Mouse (Mus musculus): ENCODE data around the gene Ctf2. TPM values are rescaled to one million over a fixed set of nuclear protein-coding genes. Genes with fewer than 3 reads are reported as not detected.

Gene Ctf2
- polyA plus RNA-seq, 1 experiment from 2014 or later, result not detected

DNA sequence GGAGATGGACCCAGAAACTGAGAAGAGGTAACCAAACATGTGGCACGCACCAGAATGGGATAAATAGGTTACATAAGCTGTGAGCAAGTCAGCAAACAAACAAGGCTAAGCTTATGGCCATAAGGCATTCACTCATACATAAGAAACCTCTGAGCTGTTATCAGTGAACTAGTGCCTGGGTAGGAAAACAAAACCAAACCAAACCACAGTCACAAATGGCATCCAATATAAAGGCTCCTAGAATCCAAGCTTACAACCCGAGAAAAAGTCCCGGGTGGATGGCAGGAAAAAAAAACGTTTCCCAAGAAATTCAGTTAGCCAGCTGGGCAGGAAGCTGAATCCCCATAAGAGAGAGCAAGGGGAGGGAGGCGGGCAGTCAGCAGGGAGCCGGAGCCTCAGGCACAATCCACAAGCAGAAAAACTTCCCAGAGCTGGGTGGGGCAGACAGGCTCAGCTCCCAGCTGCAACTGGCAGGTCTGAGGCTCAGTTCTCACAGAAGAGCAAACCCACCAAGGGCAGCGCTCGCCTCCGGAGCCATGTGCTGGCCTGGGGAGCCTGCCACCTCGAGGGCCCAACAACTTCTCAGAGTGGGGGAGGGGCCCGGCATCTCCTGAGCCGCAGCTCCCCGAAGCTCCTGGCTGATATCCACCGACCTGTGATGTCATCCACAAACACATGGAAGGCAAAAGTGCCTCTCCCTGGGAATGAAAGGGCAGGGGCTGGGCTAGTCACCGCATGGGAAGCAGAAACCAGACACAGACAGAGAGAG lies 40.6 kb downstream of the Ctf2 start:
- H3K27ac ChIP-seq (ENCODE audit: low read depth, low read length), result peak overlapping the region; percentile 96
- WGBS (ENCODE audit: insufficient replicate concordance), result 4% methylated on average over 15 of the region's 15 CpGs

GRCm38 (mm10) chr7:127689626-127690280 lies 42.2 kb downstream of the Ctf2 start:
- no peak for ATAC-seq (replicated peaks; ENCODE audit: insufficient number of reproducible peaks, low FRiP score, low TSS enrichment)
- H3K27ac ChIP-seq (ENCODE audit: low read depth, low read length), result peak overlapping the region; percentile 31; the same call in 1 of the 2 replicates
- no peak overlapping the region; the same call in 1 of the 2 replicates for H3K4me2 ChIP-seq
- no peaks in the 10 kb centered on the region for H3K36me3 ChIP-seq (ENCODE audit: control insufficient read depth, insufficient read depth, low read length)
- H3K4me1 ChIP-seq (ENCODE audit: control insufficient read depth, insufficient read depth, low read length), result peaks cover 24% of the 10 kb centered on the region
- 55% methylated on average over 9 of the region's 9 CpGs for WGBS (ENCODE audit: insufficient replicate concordance)
- no peak overlapping the region for H3K4me3 ChIP-seq (ENCODE audit: low read depth, low read length)
- H3K9me3 ChIP-seq (replicated peaks; ENCODE audit: control insufficient read depth, low read length), result no peaks in the 10 kb centered on the region
- H3K27me3 ChIP-seq (ENCODE audit: control insufficient read depth, insufficient read depth, low read length), result no peaks in the 10 kb centered on the region; the same call in 1 of the 2 replicates
- H3K9ac ChIP-seq (ENCODE audit: low read depth, low read length), result no peak overlapping the region

More for the DNA sequence above, 40.6 kb downstream of the Ctf2 start:
- H3K9me3 ChIP-seq (replicated peaks; ENCODE audit: control insufficient read depth, low read length), result no peaks in the 10 kb centered on the region
- H3K27me3 ChIP-seq (ENCODE audit: control insufficient read depth, insufficient read depth, low read length), result no peaks in the 10 kb centered on the region
- H3K9ac ChIP-seq (ENCODE audit: low read depth, low read length), result peak overlapping the region; percentile 68
- H3K4me2 ChIP-seq, result peak overlapping the region; percentile 69
- peak overlapping the region; percentile 38 for H3K4me3 ChIP-seq (ENCODE audit: low read depth, low read length)
- H3K36me3 ChIP-seq (ENCODE audit: control insufficient read depth, insufficient read depth, low read length), result no peaks in the 10 kb centered on the region
- peaks cover 20% of the 10 kb centered on the region for H3K4me1 ChIP-seq (ENCODE audit: control insufficient read depth, insufficient read depth, low read length)
- ATAC-seq (replicated peaks; ENCODE audit: insufficient number of reproducible peaks, low FRiP score, low TSS enrichment), result peak; percentile 74

DNA sequence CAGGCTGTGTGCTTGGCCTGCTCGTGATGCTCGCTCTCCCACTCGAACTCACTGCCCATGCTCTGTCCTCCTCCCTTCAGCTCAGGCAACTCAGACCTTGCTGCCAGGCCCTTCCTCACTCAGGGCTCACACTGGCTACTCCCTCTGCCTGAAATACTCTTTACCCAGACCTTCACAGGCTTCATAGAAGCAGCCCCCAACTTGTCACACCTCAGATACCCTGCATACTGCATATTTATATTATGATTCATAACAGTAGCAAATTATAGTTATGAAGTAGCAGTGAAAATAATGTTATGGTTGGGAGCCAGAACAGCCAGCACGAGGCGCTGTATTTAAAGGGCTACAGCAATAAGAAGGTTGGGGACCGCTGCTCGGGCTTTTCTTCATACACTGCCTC lies 43.0 kb downstream of the Ctf2 start:
- 88% methylated on average over 7 of the region's 7 CpGs for WGBS (ENCODE audit: insufficient replicate concordance)

DNA sequence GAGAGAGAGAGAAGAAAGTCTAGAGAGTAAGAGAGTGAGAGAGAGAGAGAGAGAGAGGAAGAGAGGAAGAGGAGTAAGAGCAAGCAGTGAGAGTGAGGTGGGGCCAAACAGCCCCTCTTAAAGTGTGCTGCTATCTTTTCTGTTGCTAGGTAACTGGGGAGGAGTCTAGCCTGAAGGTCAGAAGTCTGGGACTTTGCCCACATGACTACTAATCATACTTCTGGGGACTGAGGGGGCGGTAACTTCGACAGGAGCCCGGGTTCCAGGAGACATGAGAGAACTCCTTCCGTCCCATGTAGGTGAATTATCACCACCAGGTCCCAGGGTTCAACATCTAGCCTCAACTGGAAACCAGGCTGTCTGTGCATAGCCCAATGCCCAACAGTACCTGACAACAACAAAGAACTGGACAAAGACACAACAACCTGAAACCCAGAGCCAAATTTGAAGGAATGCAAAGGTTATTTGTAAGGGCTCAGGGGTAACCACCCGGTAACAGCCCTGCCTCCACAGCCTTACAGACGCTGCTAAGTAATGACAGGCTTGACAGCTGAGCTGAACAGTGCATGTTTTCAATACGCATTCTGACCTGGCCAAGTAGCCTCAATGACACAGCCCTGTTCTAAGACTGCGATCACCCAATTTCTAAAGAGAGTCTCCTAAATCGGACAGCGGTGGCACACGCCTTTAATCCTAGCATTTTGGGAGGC lies 45.1 kb downstream of the Ctf2 start:
- no peaks in the 10 kb centered on the region for H3K36me3 ChIP-seq (ENCODE audit: control insufficient read depth, insufficient read depth, low read length)
- H3K9ac ChIP-seq (ENCODE audit: low read depth, low read length), result no peak overlapping the region
- H3K27ac ChIP-seq (ENCODE audit: low read depth, low read length), result no peak overlapping the region
- H3K9me3 ChIP-seq (replicated peaks; ENCODE audit: control insufficient read depth, low read length), result no peaks in the 10 kb centered on the region
- H3K27me3 ChIP-seq (ENCODE audit: control insufficient read depth, insufficient read depth, low read length), result no peaks in the 10 kb centered on the region; the same call in 1 of the 2 replicates
- no peak overlapping the region for H3K4me3 ChIP-seq (ENCODE audit: low read depth, low read length)
- peaks cover 29% of the 10 kb centered on the region for H3K4me1 ChIP-seq (ENCODE audit: control insufficient read depth, insufficient read depth, low read length)
- ATAC-seq (replicated peaks; ENCODE audit: insufficient number of reproducible peaks, low FRiP score, low TSS enrichment), result no peak
- no peak overlapping the region for H3K4me2 ChIP-seq
- WGBS (ENCODE audit: insufficient replicate concordance), result 59% methylated on average over 11 of the region's 11 CpGs

More for the DNA sequence above, 43.0 kb downstream of the Ctf2 start:
- Histone ChIP-seq H3K4me2 (no peak overlapping the region), H3K4me1 (ENCODE audit: control insufficient read depth, insufficient read depth, low read length) (peaks cover 24% of the 10 kb centered on the region), H3K27ac (ENCODE audit: low read depth, low read length) (no peak overlapping the region), H3K36me3 (ENCODE audit: control insufficient read depth, insufficient read depth, low read length) (no peaks in the 10 kb centered on the region), H3K9me3 (replicated peaks; ENCODE audit: control insufficient read depth, low read length) (no peaks in the 10 kb centered on the region), H3K27me3 (ENCODE audit: control insufficient read depth, insufficient read depth, low read length) (no peaks in the 10 kb centered on the region; the same call in 1 of the 2 replicates), H3K4me3 (ENCODE audit: low read depth, low read length) (no peak overlapping the region), H3K9ac (ENCODE audit: low read depth, low read length) (0 out of 2 replicates have a peak overlapping the region, but pooled peaks have one; percentile 28)
- no peak for ATAC-seq (replicated peaks; ENCODE audit: insufficient number of reproducible peaks, low FRiP score, low TSS enrichment)

- H3K27ac ChIP-seq (ENCODE audit: low read depth, low read length), result no peak overlapping the region
- H3K9me3 ChIP-seq (replicated peaks; ENCODE audit: control insufficient read depth, low read length), result no peaks in the 10 kb centered on the region
- H3K4me3 ChIP-seq (ENCODE audit: low read depth, low read length), result no peak overlapping the region
- H3K4me1 ChIP-seq (ENCODE audit: control insufficient read depth, insufficient read depth, low read length), result peaks cover 23% of the 10 kb centered on the region
- no peak overlapping the region for H3K4me2 ChIP-seq
- no peaks in the 10 kb centered on the region; the same call in 1 of the 2 replicates for H3K27me3 ChIP-seq (ENCODE audit: control insufficient read depth, insufficient read depth, low read length)
- H3K36me3 ChIP-seq (ENCODE audit: control insufficient read depth, insufficient read depth, low read length), result no peaks in the 10 kb centered on the region
- no peak overlapping the region for H3K9ac ChIP-seq (ENCODE audit: low read depth, low read length)
- ATAC-seq (replicated peaks; ENCODE audit: insufficient number of reproducible peaks, low FRiP score, low TSS enrichment), result no peak
- WGBS (ENCODE audit: insufficient replicate concordance), result 64% methylated on average over 14 of the region's 14 CpGs
These were observed 46.5 kb downstream of the Ctf2 start for GRCm38 (mm10) chr7:127685304-127686018.

DNA sequence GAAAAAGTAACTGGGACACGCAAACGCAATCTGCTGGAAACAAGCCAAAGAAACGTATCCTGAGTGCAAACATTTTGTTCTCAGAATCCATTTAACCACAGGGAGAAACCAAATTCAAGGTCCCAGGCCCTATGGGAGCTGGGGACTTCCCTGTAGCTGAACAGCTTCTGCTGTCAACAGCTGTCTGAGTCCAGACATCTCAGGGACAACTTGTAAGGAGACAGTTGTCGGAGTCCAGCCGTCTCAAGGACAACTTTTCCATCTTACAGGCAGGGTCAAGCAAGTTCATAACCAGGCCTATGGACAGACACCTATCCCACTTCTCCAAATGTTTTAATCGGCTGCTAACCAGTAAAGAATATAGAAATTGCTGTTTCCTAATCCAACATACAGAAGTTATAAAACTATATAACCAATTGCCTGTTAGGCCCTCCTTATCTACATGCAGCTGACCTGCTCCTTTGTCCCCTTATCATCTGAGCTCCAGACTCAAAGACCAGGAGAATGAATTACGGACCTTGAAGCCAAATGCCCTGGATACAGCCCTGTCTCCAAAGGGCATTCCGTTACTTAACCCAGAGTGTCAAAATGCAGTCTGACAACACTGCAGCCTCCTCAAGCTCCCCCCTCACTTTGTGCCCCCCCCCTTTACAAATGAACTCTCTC lies 49.9 kb downstream of the Ctf2 start:
- 35% methylated on average over 8 of the region's 8 CpGs for WGBS (ENCODE audit: insufficient replicate concordance)
- ATAC-seq (replicated peaks; ENCODE audit: insufficient number of reproducible peaks, low FRiP score, low TSS enrichment), result no peak
- no peaks in the 10 kb centered on the region for H3K9me3 ChIP-seq (replicated peaks; ENCODE audit: control insufficient read depth, low read length)
- H3K9ac ChIP-seq (ENCODE audit: low read depth, low read length), result no peak overlapping the region; the same call in 1 of the 2 replicates
- no peaks in the 10 kb centered on the region; the same call in 1 of the 2 replicates for H3K27me3 ChIP-seq (ENCODE audit: control insufficient read depth, insufficient read depth, low read length)
- no peak overlapping the region for H3K4me2 ChIP-seq
- H3K36me3 ChIP-seq (ENCODE audit: control insufficient read depth, insufficient read depth, low read length), result peaks cover 3% of the 10 kb centered on the region; the same call in 1 of the 2 replicates
- H3K27ac ChIP-seq (ENCODE audit: low read depth, low read length), result no peak overlapping the region
- H3K4me1 ChIP-seq (ENCODE audit: control insufficient read depth, insufficient read depth, low read length), result peaks cover 13% of the 10 kb centered on the region
- H3K4me3 ChIP-seq (ENCODE audit: low read depth, low read length), result no peak overlapping the region

GRCm38 (mm10) chr7:127680541-127680940 lies 51.4 kb downstream of the Ctf2 start:
- Histone ChIP-seq H3K27ac (ENCODE audit: low read depth, low read length) (no peak overlapping the region), H3K4me1 (ENCODE audit: control insufficient read depth, insufficient read depth, low read length) (peaks cover 11% of the 10 kb centered on the region), H3K36me3 (ENCODE audit: control insufficient read depth, insufficient read depth, low read length) (peaks cover 3% of the 10 kb centered on the region; the same call in 1 of the 2 replicates), H3K4me2 (no peak overlapping the region), H3K27me3 (ENCODE audit: control insufficient read depth, insufficient read depth, low read length) (no peaks in the 10 kb centered on the region; the same call in 1 of the 2 replicates), H3K9ac (ENCODE audit: low read depth, low read length) (no peak overlapping the region), H3K4me3 (ENCODE audit: low read depth, low read length) (no peak overlapping the region), H3K9me3 (replicated peaks; ENCODE audit: control insufficient read depth, low read length) (no peaks in the 10 kb centered on the region)
- ATAC-seq (replicated peaks; ENCODE audit: insufficient number of reproducible peaks, low FRiP score, low TSS enrichment), result no peak
- WGBS (ENCODE audit: insufficient replicate concordance), result 87% methylated on average over 13 of the region's 13 CpGs
